Mouse (Mus musculus): ENCODE measurements around the gene Kit.

DNA sequence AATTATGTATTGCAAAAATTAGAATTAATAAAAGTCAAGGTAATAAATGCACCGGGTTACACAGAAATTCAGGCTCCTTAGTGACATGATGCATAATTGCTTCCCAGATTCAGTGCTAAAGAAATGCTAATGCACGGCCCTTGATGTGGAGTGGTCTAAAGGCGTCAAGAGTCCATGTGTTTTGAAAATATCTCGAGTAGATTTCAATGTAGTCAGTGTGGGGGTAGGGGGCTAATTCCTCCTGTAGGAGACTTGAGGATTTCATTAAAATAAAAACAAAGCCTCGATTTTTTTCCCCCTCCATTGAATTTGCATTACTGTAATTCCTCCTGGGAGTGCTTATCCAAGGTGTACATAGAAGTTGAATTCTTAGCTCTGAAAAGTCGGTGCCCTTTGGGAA is 52.0 kb downstream of the Kit start:
- TF ChIP-seq EP300 (IDR thresholded peaks at IDR 0.05; ENCODE audit: low read depth) = no peak
- TF ChIP-seq CTCF (IDR thresholded peaks at IDR 0.05; ENCODE audit: low read depth) = no peak
